Mouse (Mus musculus) spleen, adult 2 months (tissue): ENCODE results near the gene Vdac1. TPM values are rescaled to one million over a fixed set of nuclear protein-coding genes. Genes with fewer than 3 reads are reported as not detected.

Experiments used
- DNase-seq, 2 experiments: peaks; one replicate each; pipeline versions ENCODE4 v3.0.0 to v3.0.0-alpha.2; 2012 to 2021; ENCODE audit warnings: low spot score in 2 of 2, low read depth in 1 of 2
- H3K27ac ChIP-seq: fragments of 200-500 bp; 2 replicates; pipeline ENCODE4 v1.5.1; 2012; ENCODE audit warnings: low read length, inconsistent platforms; ENCODE audit not compliant: insufficient read depth
- H3K27me3 ChIP-seq: fragments of 200-500 bp; 2 replicates; pipeline ENCODE4 v1.6.1; 2012; ENCODE audit warnings: mild to moderate bottlenecking, moderate library complexity, low read length, inconsistent platforms; ENCODE audit not compliant: control insufficient read depth, insufficient read depth
- H3K36me3 ChIP-seq: fragments of 200-500 bp; 2 replicates; pipeline ENCODE4 v1.6.1; 2012; ENCODE audit warnings: mild to moderate bottlenecking, low read length, inconsistent platforms; ENCODE audit not compliant: control insufficient read depth, insufficient read depth
- H3K4me1 ChIP-seq: fragments of 200-500 bp; 2 replicates; pipeline ENCODE4 v1.6.1; 2011; ENCODE audit warnings: inconsistent platforms; ENCODE audit not compliant: control insufficient read depth, insufficient read depth, insufficient read length
- H3K4me3 ChIP-seq: fragments of 200-500 bp; 2 replicates; pipeline ENCODE4 v1.5.1; 2011; ENCODE audit warnings: mild to moderate bottlenecking, inconsistent platforms; ENCODE audit not compliant: insufficient read depth, insufficient read length; ENCODE audit errors: extremely low read depth
- CTCF ChIP-seq: fragments of 200-500 bp; IDR thresholded peaks from 2 replicates; pipeline ENCODE4 v1.5.1; 2011; ENCODE audit warnings: mild to moderate bottlenecking, inconsistent platforms; ENCODE audit not compliant: insufficient read depth, insufficient read length, insufficient replicate concordance; ENCODE audit errors: extremely low read depth
- POLR2A ChIP-seq: fragments of 200-500 bp; IDR thresholded peaks from 2 replicates; pipeline ENCODE4 v1.6.1; 2011; ENCODE audit warnings: low read depth, low read length, inconsistent platforms
- WGBS: fragments of 180-500 bp; shearing (Covaris S2); methylation state at CpG from one replicate; pipeline ENCODE4 v1.1.7; 2018; 5-methylcytosine and 5-hydroxymethylcytosine counted together
- polyA plus RNA-seq: library from polyadenylated mRNA; depleted of rRNA; stranded (reverse); fragments of >200 nt; gene quantifications from 2 replicates; pipeline ENCODE4 v1.2.3, GENCODE M21; 2012

Gene Vdac1
- polyA plus RNA-seq, 1 experiment: 17.2 TPM

DNA sequence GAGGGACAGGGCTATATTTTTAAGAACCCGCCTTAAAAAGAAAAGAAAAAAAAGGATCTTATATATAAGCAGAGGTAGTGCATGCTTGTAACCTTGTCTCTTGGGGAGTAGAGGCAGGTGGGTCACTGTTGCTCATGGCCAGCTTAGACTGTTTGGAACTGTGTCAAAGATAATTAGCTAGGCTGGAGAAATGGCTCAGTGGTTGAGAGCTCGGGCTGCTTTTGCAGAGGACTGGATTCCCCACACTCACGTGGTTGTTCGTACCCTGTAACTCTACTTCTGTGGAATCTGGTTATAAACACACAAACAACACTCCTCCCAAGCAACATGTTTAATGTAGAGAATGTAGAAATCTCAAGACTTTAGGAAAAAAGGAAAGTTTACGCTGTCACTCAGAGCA lies 43.5 kb downstream of the Vdac1 start:
- Histone ChIP-seq H3K36me3 (peaks cover 33% of the 10 kb centered on the region), H3K4me1 (no peaks in the 10 kb centered on the region), H3K4me3 (no peak overlapping the region), H3K27me3 (no peaks in the 10 kb centered on the region), H3K27ac (no peak overlapping the region)
- WGBS: 92% methylated on average over 5 of the region's 5 CpGs
- no peak for DNase-seq
- TF ChIP-seq CTCF (no peak), POLR2A (no peak)

GRCm38 (mm10) chr11:52405196-52405688 lies 44.6 kb downstream of the Vdac1 start:
- Histone ChIP-seq H3K27me3 (no peaks in the 10 kb centered on the region), H3K27ac (no peak overlapping the region), H3K4me3 (no peak overlapping the region), H3K36me3 (peaks cover 33% of the 10 kb centered on the region), H3K4me1 (no peaks in the 10 kb centered on the region)
- 92% methylated on average over 9 of the region's 9 CpGs for WGBS
- DNase-seq: no peak
- TF ChIP-seq POLR2A (no peak), CTCF (no peak)

DNA sequence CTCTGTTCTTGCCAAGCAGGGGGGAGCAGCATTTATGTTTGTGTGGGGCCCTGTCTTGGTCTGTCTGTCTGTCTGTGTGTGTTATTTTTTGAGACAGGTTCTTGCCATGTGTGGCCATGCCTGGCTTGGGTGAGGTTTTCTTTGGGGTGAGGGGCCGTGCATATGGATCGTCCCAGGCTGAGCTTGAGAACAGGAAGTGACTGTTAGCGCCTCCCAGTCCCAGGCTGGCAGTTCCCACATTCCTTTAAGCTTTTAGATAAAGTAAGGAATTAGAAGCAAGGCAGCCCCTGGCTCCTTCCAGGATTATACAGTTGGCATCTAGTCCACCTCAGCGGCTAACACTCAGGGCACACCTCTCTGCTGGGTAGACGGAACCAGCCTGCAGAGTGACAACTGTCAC lies 48.7 kb downstream of the Vdac1 start:
- 83% methylated on average over 5 of the region's 5 CpGs for whole genome bisulfite sequencing
- TF ChIP-seq POLR2A: no peak
- TF ChIP-seq CTCF: no peak
- peaks cover 22% of the 10 kb centered on the region for H3K36me3 ChIP-seq
- H3K27ac ChIP-seq: no peak overlapping the region
- H3K4me1 ChIP-seq: no peaks in the 10 kb centered on the region
- H3K27me3 ChIP-seq: no peaks in the 10 kb centered on the region
- no peak overlapping the region for H3K4me3 ChIP-seq
- DNase-seq: no peak

- no peak for DNase-seq
- no peak for TF ChIP-seq CTCF
- no peak for TF ChIP-seq POLR2A
- Histone ChIP-seq H3K4me1 (no peaks in the 10 kb centered on the region), H3K27ac (no peak overlapping the region), H3K36me3 (no peaks in the 10 kb centered on the region), H3K4me3 (no peak overlapping the region), H3K27me3 (no peaks in the 10 kb centered on the region)
- WGBS: 85% methylated on average over 5 of the region's 5 CpGs
These were observed 57.7 kb downstream of the Vdac1 start for GRCm38 (mm10) chr11:52418358-52418757.

DNA sequence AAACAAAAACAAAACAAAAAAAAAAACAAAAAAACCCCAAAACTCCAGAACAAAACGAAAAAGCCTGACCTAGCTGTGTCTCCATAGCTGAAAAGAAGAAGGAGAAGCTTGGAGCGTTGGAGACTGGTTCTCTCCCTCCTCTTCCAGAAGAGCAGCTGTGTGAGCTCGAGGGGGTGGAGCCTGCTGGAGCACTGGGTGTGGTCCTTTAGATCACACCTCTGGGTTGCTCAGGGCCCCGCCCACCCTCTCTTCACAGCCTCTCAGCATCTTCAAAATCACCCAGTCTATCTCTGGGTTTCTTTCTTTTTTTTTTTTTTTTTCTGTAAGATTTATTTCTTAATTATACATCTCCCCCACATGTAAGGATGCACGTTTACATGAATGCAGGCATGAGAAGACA lies 58.6 kb downstream of the Vdac1 start:
- H3K36me3 ChIP-seq: no peaks in the 10 kb centered on the region
- DNase-seq: no peak
- no peak overlapping the region for H3K27ac ChIP-seq
- WGBS: 57% methylated on average over 5 of the region's 5 CpGs
- no peaks in the 10 kb centered on the region for H3K27me3 ChIP-seq
- no peak overlapping the region for H3K4me3 ChIP-seq
- TF ChIP-seq POLR2A: no peak
- TF ChIP-seq CTCF: no peak
- H3K4me1 ChIP-seq: no peaks in the 10 kb centered on the region

DNA sequence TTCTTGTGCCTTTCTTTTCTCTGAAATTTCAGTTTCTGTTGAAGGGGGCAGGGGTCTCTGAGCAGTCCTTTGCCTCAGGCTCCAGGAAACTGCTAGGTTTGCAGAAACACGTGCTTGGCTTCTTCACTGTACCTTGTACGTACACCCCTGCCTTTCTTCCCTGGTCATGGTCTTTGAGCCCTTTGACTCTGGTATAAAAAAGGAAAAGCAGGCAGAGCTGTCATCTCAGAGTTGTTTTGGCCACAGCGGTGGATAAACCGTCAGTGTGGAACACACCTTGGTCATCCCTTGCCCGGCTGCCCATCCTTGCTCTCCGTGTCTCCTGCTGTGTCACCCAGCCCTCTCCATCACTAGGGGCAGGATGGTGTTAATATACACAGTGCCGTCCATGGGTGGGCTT lies 59.2 kb downstream of the Vdac1 start:
- Histone ChIP-seq H3K4me3 (no peak overlapping the region), H3K4me1 (no peaks in the 10 kb centered on the region), H3K36me3 (no peaks in the 10 kb centered on the region), H3K27me3 (no peaks in the 10 kb centered on the region), H3K27ac (no peak overlapping the region)
- DNase-seq: no peak
- 72% methylated on average over 7 of the region's 7 CpGs for WGBS
- TF ChIP-seq CTCF (no peak), POLR2A (no peak)

DNA sequence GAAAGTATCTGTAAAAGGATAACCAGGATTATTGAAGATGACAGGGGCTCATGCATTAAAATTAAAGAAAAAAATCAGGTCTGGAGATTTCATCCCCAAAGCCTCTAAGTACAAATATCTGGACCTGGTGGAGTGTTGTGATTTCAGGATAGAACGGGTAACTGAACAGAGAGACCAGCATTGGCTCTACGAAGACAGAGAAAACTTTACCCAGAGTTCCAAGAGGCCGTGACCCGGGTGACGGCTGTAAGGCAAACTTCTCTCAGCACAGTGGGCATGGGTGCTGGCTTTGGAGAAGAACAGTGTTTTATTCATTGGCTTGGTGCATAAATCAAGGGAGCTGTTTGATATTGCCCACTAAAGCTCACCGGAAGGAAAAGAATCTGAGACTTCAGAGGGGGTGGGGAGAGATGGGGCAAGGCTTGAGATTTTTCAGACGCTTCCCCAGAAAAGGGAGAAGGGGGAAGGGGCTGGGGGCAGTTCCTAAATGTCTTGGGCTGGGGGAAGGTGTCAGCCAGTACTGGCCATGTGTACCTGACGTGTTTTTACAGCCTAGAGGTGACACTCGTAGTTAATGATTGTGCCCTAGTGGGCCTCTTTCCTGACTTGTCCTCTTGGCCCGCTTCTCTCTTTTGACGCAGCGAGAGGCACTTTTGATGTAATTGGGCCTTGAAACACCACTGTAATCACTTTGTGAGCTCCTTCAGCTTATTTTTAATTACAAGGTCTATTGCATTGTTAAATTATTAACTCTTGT lies 59.8 kb downstream of the Vdac1 start:
- Histone ChIP-seq H3K27me3 (no peaks in the 10 kb centered on the region), H3K4me1 (no peaks in the 10 kb centered on the region), H3K4me3 (no peak overlapping the region), H3K36me3 (no peaks in the 10 kb centered on the region), H3K27ac (no peak overlapping the region)
- TF ChIP-seq CTCF: no peak
- WGBS: 83% methylated on average over 12 of the region's 12 CpGs
- DNase-seq: no peak
